Comparison of ENCODE assay signal across 7 mouse cellular contexts in genomic region chr2:10288142-10288831, GRCm38 (mm10).
DNase-seq lines count a peak whose midpoint lies in the region; ATAC-seq and TF ChIP-seq lines count a peak whose summit lies in the region.

No protein-coding gene starts in this region.

- no peak overlapping the region for H3K4me3 ChIP-seq in cerebellum, adult 2 months (replicated peaks; ENCODE audit: insufficient read depth, low read depth, low read length)
- no peak overlapping the region for H3K4me3 ChIP-seq in intestine, embryonic 15.5 days (replicated peaks)

- no peak for TF ChIP-seq POLR2A in cerebellum, adult 2 months (IDR thresholded peaks at IDR 0.05; ENCODE audit: borderline replicate concordance, insufficient read depth, low read length)

- TF ChIP-seq CTCF in cerebellum, adult 2 months (IDR thresholded peaks at IDR 0.05; ENCODE audit: borderline replicate concordance, insufficient read depth, low read depth, low read length) = peak; percentile 59; the same call in 1 of the 2 replicates

- H3K4me1 ChIP-seq in cerebellum, adult 2 months (ENCODE audit: control insufficient read depth, insufficient read depth, low read length) = no peaks in the 10 kb centered on the region
- no peaks in the 10 kb centered on the region for H3K4me1 ChIP-seq in intestine, embryonic 15.5 days (replicated peaks)

- DNase-seq in T-cell, adult 2 months (ENCODE audit: low spot score) = peak; percentile 60
- DNase-seq in cerebellum, adult 2 months = peak; percentile 36 to 60
- peak; percentile 81 for DNase-seq in gastrocnemius, adult 18-20 months (ENCODE audit: low spot score)
- DNase-seq in left cerebral cortex, adult 9 months (ENCODE audit: low spot score in 2 of 2) = peak; percentile 25 to 86
- DNase-seq in mesoderm, embryonic 11.5 days (ENCODE audit: low read depth, low spot score) = peak; percentile 81
- peak; percentile 30 to 36 for DNase-seq in right cerebral cortex, postnatal 36 days (ENCODE audit: low spot score in 2 of 2)

- no peaks in the 10 kb centered on the region for H3K36me3 ChIP-seq in intestine, embryonic 15.5 days

- WGBS in cerebellum, adult 2 months = 11% methylated on average over 12 of the region's 12 CpGs
- WGBS in intestine, embryonic 15.5 days = 11% methylated on average over 12 of the region's 12 CpGs

- H3K27ac ChIP-seq in cerebellum, adult 2 months (ENCODE audit: insufficient read depth, low read length) = no peak overlapping the region
- no peak overlapping the region for H3K27ac ChIP-seq in intestine, embryonic 15.5 days

- 0 out of 2 replicates have a peak overlapping the region, but pooled peaks have one; percentile 19 for H3K4me2 ChIP-seq in intestine, embryonic 15.5 days (replicated peaks)

- H3K9me3 ChIP-seq in intestine, embryonic 15.5 days = no peaks in the 10 kb centered on the region

- peak; percentile 70 for ATAC-seq in intestine, embryonic 15.5 days

- no peaks in the 10 kb centered on the region for H3K27me3 ChIP-seq in cerebellum, adult 2 months (ENCODE audit: control insufficient read depth, insufficient read depth, low read length)
- no peaks in the 10 kb centered on the region for H3K27me3 ChIP-seq in intestine, embryonic 15.5 days (replicated peaks)

- no peak overlapping the region for H3K9ac ChIP-seq in intestine, embryonic 15.5 days
